Mouse (Mus musculus): ENCODE measurements around the gene Dnhd1. TPM values are rescaled to one million over a fixed set of nuclear protein-coding genes. Genes with fewer than 3 reads are reported as not detected.
A peak's percentile ranks its signal among the peaks of the same experiment; 100 is the strongest.

Gene Dnhd1
- polyA plus RNA-seq, 1 experiment = 5.1 TPM

- Histone ChIP-seq H3K4me1 (ENCODE audit: control insufficient read depth, insufficient read depth, low read length) (peaks cover 20% of the 10 kb centered on the region), H3K27ac (ENCODE audit: insufficient read depth, low read length) (peak within 1 kb of the TSS; percentile 99), H3K4me3 (replicated peaks; ENCODE audit: insufficient read depth, low read depth, low read length) (peak within 1 kb of the TSS; percentile 100), H3K27me3 (ENCODE audit: control insufficient read depth, insufficient read depth, low read length) (no peaks in the 10 kb centered on the region)
- DNase-seq = peak; percentile 93 to 95
- under 1% methylated on average over 70 of the region's 71 CpGs for WGBS
- TF ChIP-seq POLR2A (IDR thresholded peaks at IDR 0.05; ENCODE audit: borderline replicate concordance, insufficient read depth, low read length) (peak; percentile 58), CTCF (IDR thresholded peaks at IDR 0.05; ENCODE audit: borderline replicate concordance, insufficient read depth, low read depth, low read length) (no peak)
Measured at GRCm38 (mm10) chr7:105633127-105633800, 17.4 kb upstream of the Dnhd1 start, which contains the start of gene Trim3. Trim3 (minus strand) TSS chr7:105633571.

GRCm38 (mm10) chr7:105633801-105634135 lies 16.9 kb upstream of the Dnhd1 start:
- Histone ChIP-seq H3K27ac (ENCODE audit: insufficient read depth, low read length) (peak overlapping the region; percentile 98), H3K27me3 (ENCODE audit: control insufficient read depth, insufficient read depth, low read length) (no peaks in the 10 kb centered on the region), H3K4me3 (replicated peaks; ENCODE audit: insufficient read depth, low read depth, low read length) (peak overlapping the region; percentile 100), H3K4me1 (ENCODE audit: control insufficient read depth, insufficient read depth, low read length) (peaks cover 15% of the 10 kb centered on the region)
- 7% methylated on average over 10 of the region's 10 CpGs for WGBS
- TF ChIP-seq CTCF (IDR thresholded peaks at IDR 0.05; ENCODE audit: borderline replicate concordance, insufficient read depth, low read depth, low read length) = no peak
- DNase-seq = no peak

- no peak overlapping the region for H3K27ac ChIP-seq (ENCODE audit: insufficient read depth, low read length)
- WGBS = 64% methylated on average over 9 of the region's 9 CpGs
- no peaks in the 10 kb centered on the region for H3K27me3 ChIP-seq (ENCODE audit: control insufficient read depth, insufficient read depth, low read length)
- TF ChIP-seq POLR2A (IDR thresholded peaks at IDR 0.05; ENCODE audit: borderline replicate concordance, insufficient read depth, low read length) = no peak
- no peak for TF ChIP-seq CTCF (IDR thresholded peaks at IDR 0.05; ENCODE audit: borderline replicate concordance, insufficient read depth, low read depth, low read length)
- peak in 1 of 2 experiments; percentile 29 for DNase-seq
- no peak overlapping the region for H3K4me3 ChIP-seq (replicated peaks; ENCODE audit: insufficient read depth, low read depth, low read length)
- peaks cover 15% of the 10 kb centered on the region for H3K4me1 ChIP-seq (ENCODE audit: control insufficient read depth, insufficient read depth, low read length)
Measured at GRCm38 (mm10) chr7:105634272-105634920, 16.2 kb upstream of the Dnhd1 start.

- H3K4me1 ChIP-seq (ENCODE audit: control insufficient read depth, insufficient read depth, low read length) = peaks cover 12% of the 10 kb centered on the region
Measured at GRCm38 (mm10) chr7:105635726-105636125, 14.9 kb upstream of the Dnhd1 start.

GRCm38 (mm10) chr7:105638776-105639175 lies 11.9 kb upstream of the Dnhd1 start:
- Histone ChIP-seq H3K4me1 (ENCODE audit: control insufficient read depth, insufficient read depth, low read length) (peaks cover 8% of the 10 kb centered on the region), H3K4me3 (replicated peaks; ENCODE audit: insufficient read depth, low read depth, low read length) (no peak overlapping the region), H3K27ac (ENCODE audit: insufficient read depth, low read length) (no peak overlapping the region), H3K27me3 (ENCODE audit: control insufficient read depth, insufficient read depth, low read length) (no peaks in the 10 kb centered on the region)
- TF ChIP-seq CTCF (IDR thresholded peaks at IDR 0.05; ENCODE audit: borderline replicate concordance, insufficient read depth, low read depth, low read length) (no peak), POLR2A (IDR thresholded peaks at IDR 0.05; ENCODE audit: borderline replicate concordance, insufficient read depth, low read length) (no peak)
- DNase-seq = peak in 1 of 2 experiments; percentile 11
- 75% methylated on average over 6 of the region's 6 CpGs for WGBS

More at GRCm38 (mm10) chr7:105635726-105636125, 14.9 kb upstream of the Dnhd1 start:
- WGBS = 73% methylated on average over 2 of the region's 2 CpGs
- peak in 1 of 2 experiments; percentile 13 for DNase-seq
- Histone ChIP-seq H3K27me3 (ENCODE audit: control insufficient read depth, insufficient read depth, low read length) (no peaks in the 10 kb centered on the region), H3K27ac (ENCODE audit: insufficient read depth, low read length) (no peak overlapping the region), H3K4me3 (replicated peaks; ENCODE audit: insufficient read depth, low read depth, low read length) (no peak overlapping the region)
- TF ChIP-seq POLR2A (IDR thresholded peaks at IDR 0.05; ENCODE audit: borderline replicate concordance, insufficient read depth, low read length) (no peak), CTCF (IDR thresholded peaks at IDR 0.05; ENCODE audit: borderline replicate concordance, insufficient read depth, low read depth, low read length) (no peak)

GRCm38 (mm10) chr7:105639304-105639703 lies 11.3 kb upstream of the Dnhd1 start:
- DNase-seq = peak in 1 of 2 experiments; percentile 27
- Histone ChIP-seq H3K27ac (ENCODE audit: insufficient read depth, low read length) (no peak overlapping the region), H3K4me1 (ENCODE audit: control insufficient read depth, insufficient read depth, low read length) (peaks cover 8% of the 10 kb centered on the region), H3K27me3 (ENCODE audit: control insufficient read depth, insufficient read depth, low read length) (no peaks in the 10 kb centered on the region), H3K4me3 (replicated peaks; ENCODE audit: insufficient read depth, low read depth, low read length) (peak overlapping the region; percentile 97)
- no peak for TF ChIP-seq CTCF (IDR thresholded peaks at IDR 0.05; ENCODE audit: borderline replicate concordance, insufficient read depth, low read depth, low read length)
- TF ChIP-seq POLR2A (IDR thresholded peaks at IDR 0.05; ENCODE audit: borderline replicate concordance, insufficient read depth, low read length) = no peak
- WGBS = 41% methylated on average over 9 of the region's 9 CpGs

GRCm38 (mm10) chr7:105639756-105640155 lies 10.9 kb upstream of the Dnhd1 start, which contains the start of gene Timm10b:
Timm10b (plus strand) TSS chr7:105640056.
- Histone ChIP-seq H3K27ac (ENCODE audit: insufficient read depth, low read length) (peak within 1 kb of the TSS; percentile 71), H3K4me1 (ENCODE audit: control insufficient read depth, insufficient read depth, low read length) (peaks cover 8% of the 10 kb centered on the region), H3K27me3 (ENCODE audit: control insufficient read depth, insufficient read depth, low read length) (no peaks in the 10 kb centered on the region), H3K4me3 (replicated peaks; ENCODE audit: insufficient read depth, low read depth, low read length) (peak within 1 kb of the TSS; percentile 97)
- WGBS = 2% methylated on average over 2 of the region's 2 CpGs
- no peak for TF ChIP-seq POLR2A (IDR thresholded peaks at IDR 0.05; ENCODE audit: borderline replicate concordance, insufficient read depth, low read length)
- TF ChIP-seq CTCF (IDR thresholded peaks at IDR 0.05; ENCODE audit: borderline replicate concordance, insufficient read depth, low read depth, low read length) = no peak
- DNase-seq = no peak
